Mouse (Mus musculus) kidney, adult 2 months (tissue): ENCODE data around the gene Ccdc54. TPM values are rescaled to one million over a fixed set of nuclear protein-coding genes. Genes with fewer than 3 reads are reported as not detected.

Experiments used
- DNase-seq: peaks from one replicate; pipeline ENCODE4 v3.0.0; 2021
- H3K27ac ChIP-seq: fragments of 200-500 bp; 2 replicates; pipeline ENCODE4 v1.5.1; 2012; ENCODE audit warnings: low read depth, low read length, control low read depth, inconsistent platforms; ENCODE audit not compliant: insufficient read depth
- H3K27me3 ChIP-seq: fragments of 200-500 bp; replicated peaks from 2 replicates; pipeline ENCODE4 v1.6.1; 2012; ENCODE audit warnings: mild to moderate bottlenecking, moderate library complexity, low read length, inconsistent platforms; ENCODE audit not compliant: control insufficient read depth, insufficient read depth
- H3K36me3 ChIP-seq: fragments of 200-500 bp; 2 replicates; pipeline ENCODE4 v1.6.1; 2012; ENCODE audit warnings: mild to moderate bottlenecking, moderate library complexity, low read length, inconsistent platforms; ENCODE audit not compliant: control insufficient read depth, insufficient read depth
- H3K4me1 ChIP-seq: fragments of 200-500 bp; 2 replicates; pipeline ENCODE4 v1.6.1; 2011; ENCODE audit warnings: low read length; ENCODE audit not compliant: control insufficient read depth, insufficient read depth
- H3K4me3 ChIP-seq: fragments of 200-500 bp; 2 replicates; pipeline ENCODE4 v1.5.1; 2011; ENCODE audit warnings: mild to moderate bottlenecking, low read depth, low read length, control low read depth; ENCODE audit not compliant: insufficient read depth
- CTCF ChIP-seq: fragments of 200-500 bp; conservative IDR thresholded peaks from 2 replicates; pipeline ENCODE4 v1.5.1; 2011; ENCODE audit warnings: low read depth, mild to moderate bottlenecking, control low read depth, low read length, moderate library complexity, mixed read lengths; ENCODE audit not compliant: insufficient read depth, insufficient read length
- POLR2A ChIP-seq: fragments of 200-500 bp; IDR thresholded peaks from one replicate; pipeline ENCODE4 v1.6.1; 2011; ENCODE audit warnings: low read depth, low read length, control low read depth
- WGBS: fragments of 180-500 bp; shearing (Covaris S2); methylation state at CpG from one replicate; pipeline ENCODE4 v1.1.7; 2018; 5-methylcytosine and 5-hydroxymethylcytosine counted together
- polyA plus RNA-seq: library from polyadenylated mRNA; depleted of rRNA; stranded (reverse); fragments of >200 nt; gene quantifications from 2 replicates; pipeline ENCODE4 v1.2.3, GENCODE M21; 2012

Gene Ccdc54
- polyA plus RNA-seq, 1 experiment, result not detected

GRCm38 (mm10) chr16:50588191-50588590 is 2.8 kb downstream of the Ccdc54 start:
- WGBS, result 80% methylated on average over 1 of the region's 1 CpGs
- no peak for TF ChIP-seq CTCF
- no peak for TF ChIP-seq POLR2A
- no peak overlapping the region for H3K27ac ChIP-seq

GRCm38 (mm10) chr16:50587139-50587538 is 3.8 kb downstream of the Ccdc54 start:
- no peak for TF ChIP-seq POLR2A
- TF ChIP-seq CTCF, result no peak
- 89% methylated on average over 7 of the region's 7 CpGs for WGBS
- no peak for DNase-seq
- Histone ChIP-seq H3K4me3 (no peak overlapping the region), H3K4me1 (no peaks in the 10 kb centered on the region), H3K36me3 (no peaks in the 10 kb centered on the region), H3K27me3 (no peaks in the 10 kb centered on the region), H3K27ac (no peak overlapping the region)

More at GRCm38 (mm10) chr16:50588191-50588590, 2.8 kb downstream of the Ccdc54 start:
- no peak overlapping the region for H3K4me3 ChIP-seq
- no peaks in the 10 kb centered on the region for H3K4me1 ChIP-seq
- no peak for DNase-seq
- H3K36me3 ChIP-seq, result no peaks in the 10 kb centered on the region
- H3K27me3 ChIP-seq, result no peaks in the 10 kb centered on the region

GRCm38 (mm10) chr16:50578361-50578760 is 12.6 kb downstream of the Ccdc54 start:
- WGBS, result 86% methylated on average over 6 of the region's 6 CpGs
- H3K27ac ChIP-seq, result no peak overlapping the region
- no peaks in the 10 kb centered on the region for H3K4me1 ChIP-seq
- no peaks in the 10 kb centered on the region for H3K27me3 ChIP-seq
- H3K4me3 ChIP-seq, result no peak overlapping the region
- TF ChIP-seq POLR2A (no peak), CTCF (no peak)
- no peaks in the 10 kb centered on the region for H3K36me3 ChIP-seq
- no peak for DNase-seq

DNA sequence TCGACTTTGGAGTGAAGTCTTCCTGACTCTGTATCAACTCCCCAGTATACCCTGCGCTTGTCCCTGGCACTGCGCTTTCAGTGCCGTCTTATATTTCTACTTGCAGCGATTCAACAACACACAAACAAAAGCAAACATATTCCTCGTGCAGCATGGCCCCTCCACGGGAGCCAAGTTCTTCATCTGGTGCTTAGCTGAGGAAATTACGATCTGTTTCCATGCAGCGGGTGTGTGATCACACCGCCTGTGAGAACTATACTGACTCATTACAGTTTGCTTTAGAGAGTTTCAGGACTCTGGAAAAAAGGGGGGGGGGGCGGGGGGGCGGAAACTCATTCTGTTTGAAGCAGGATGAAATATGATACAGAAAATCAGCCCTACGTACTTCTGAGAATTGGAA is 18.4 kb downstream of the Ccdc54 start:
- DNase-seq, result no peak
- Histone ChIP-seq H3K36me3 (no peaks in the 10 kb centered on the region), H3K27me3 (no peaks in the 10 kb centered on the region), H3K4me3 (no peak overlapping the region), H3K4me1 (no peaks in the 10 kb centered on the region), H3K27ac (no peak overlapping the region)
- WGBS, result 52% methylated on average over 13 of the region's 13 CpGs
- TF ChIP-seq POLR2A (no peak), CTCF (no peak)

DNA sequence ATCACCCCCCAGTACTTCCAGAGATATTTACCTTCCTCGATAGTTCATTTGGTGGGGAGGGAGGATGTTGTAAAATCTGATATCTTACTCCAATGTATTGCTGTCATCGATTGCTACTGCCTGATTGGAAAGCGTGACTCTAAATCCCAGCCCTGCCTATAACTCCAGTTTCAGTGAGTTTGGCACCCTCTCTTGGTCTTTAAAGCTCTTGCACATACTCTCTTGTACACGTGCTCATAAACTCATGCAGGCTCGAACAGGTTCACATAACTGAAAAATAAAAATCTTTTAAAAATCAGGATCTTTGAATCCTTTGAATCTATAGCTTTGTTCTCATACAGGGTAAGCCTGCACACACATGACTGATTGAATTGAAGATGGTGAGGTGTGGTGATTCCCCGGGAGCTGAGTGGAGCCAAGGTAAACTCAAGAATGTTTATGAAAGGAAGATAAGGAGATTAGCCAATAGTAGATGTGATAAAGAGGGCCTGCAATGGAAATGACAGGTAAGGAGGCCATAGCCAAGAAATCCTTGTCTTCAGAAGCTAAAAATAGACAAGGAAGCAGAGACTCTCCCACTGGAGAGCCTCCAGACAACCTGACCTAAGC is 31.7 kb downstream of the Ccdc54 start:
- 58% methylated on average over 6 of the region's 6 CpGs for WGBS
- Histone ChIP-seq H3K4me3 (no peak overlapping the region), H3K4me1 (no peaks in the 10 kb centered on the region), H3K27ac (no peak overlapping the region), H3K36me3 (no peaks in the 10 kb centered on the region), H3K27me3 (no peaks in the 10 kb centered on the region)
- TF ChIP-seq POLR2A (no peak), CTCF (no peak)
- no peak for DNase-seq

DNA sequence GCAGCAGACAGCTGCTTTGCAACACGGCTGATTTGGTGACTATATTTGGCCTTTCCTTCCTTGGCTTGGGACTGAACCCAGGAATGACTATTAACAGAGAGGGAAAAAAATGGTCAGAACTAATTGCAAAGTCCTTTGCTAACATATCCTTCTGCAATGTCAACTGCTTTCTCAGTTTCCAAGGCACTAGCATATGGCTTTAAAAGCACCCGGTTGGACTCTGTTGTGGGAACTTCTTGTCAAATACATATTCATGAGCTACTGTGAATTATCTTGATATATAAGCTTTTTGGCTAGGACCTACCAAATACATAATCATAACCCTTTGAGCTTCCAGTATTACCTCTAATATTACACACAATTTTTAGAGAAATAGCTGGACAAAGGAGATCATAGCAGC is 37.1 kb downstream of the Ccdc54 start:
- Histone ChIP-seq H3K4me3 (no peak overlapping the region), H3K36me3 (no peaks in the 10 kb centered on the region), H3K27me3 (no peaks in the 10 kb centered on the region), H3K4me1 (no peaks in the 10 kb centered on the region), H3K27ac (no peak overlapping the region)
- TF ChIP-seq POLR2A (no peak), CTCF (no peak)
- DNase-seq, result no peak
- 76% methylated on average over 2 of the region's 2 CpGs for WGBS

DNA sequence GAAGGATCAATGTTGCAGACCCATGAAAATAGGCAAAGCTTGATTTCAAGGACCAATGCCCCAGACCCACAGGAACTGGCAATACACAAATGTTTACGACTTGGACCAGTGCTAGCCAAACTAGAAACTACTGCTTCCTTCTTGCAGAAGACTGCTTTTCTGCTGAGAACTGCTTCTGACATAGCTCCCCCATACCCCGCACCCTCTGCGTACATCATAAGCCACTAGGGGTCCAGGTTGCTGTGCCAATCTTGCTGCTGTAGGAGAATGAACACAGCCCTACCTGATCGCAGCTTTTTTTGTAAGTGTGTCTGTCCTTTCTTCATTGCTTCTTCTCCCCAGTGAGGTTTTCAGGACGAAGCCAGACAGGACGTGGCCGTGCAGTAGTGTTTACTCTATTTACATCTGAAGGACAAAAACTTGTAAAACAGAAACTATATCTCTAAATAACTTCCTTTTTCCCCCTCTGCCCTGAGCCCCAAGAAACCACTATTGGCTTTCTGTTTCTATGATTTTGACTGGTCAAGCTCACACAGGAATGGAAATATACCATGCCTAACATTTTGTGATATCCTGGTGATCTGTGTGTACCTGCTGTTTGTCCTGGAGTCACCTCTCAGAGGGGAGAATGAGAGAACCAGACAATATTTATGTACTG is 39.0 kb downstream of the Ccdc54 start:
- TF ChIP-seq POLR2A (no peak), CTCF (no peak)
- Histone ChIP-seq H3K27ac (no peak overlapping the region), H3K36me3 (no peaks in the 10 kb centered on the region), H3K4me1 (no peaks in the 10 kb centered on the region), H3K4me3 (no peak overlapping the region), H3K27me3 (no peaks in the 10 kb centered on the region)
- WGBS, result 75% methylated on average over 7 of the region's 7 CpGs
- no peak for DNase-seq

DNA sequence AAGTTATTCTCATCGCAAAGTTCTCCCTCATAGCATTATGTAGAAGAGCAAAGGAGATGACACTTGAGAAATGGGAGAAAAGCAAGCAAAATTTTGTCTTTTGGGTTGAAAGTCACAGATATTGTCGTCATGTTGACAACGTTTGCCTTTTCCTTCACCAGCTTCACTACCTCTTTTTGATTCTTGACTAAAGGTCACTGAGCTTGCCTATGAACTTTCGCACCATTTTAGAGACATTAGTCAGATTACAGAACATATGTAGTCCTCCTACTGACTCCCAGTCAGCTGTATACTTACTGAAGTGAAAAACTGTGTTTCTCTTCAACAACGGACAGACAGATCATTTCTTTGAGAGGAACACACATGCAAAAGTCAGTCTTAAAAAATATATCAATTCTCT is 40.0 kb downstream of the Ccdc54 start:
- DNase-seq, result no peak
- Histone ChIP-seq H3K36me3 (no peaks in the 10 kb centered on the region), H3K27ac (no peak overlapping the region), H3K4me1 (no peaks in the 10 kb centered on the region), H3K4me3 (no peak overlapping the region), H3K27me3 (no peaks in the 10 kb centered on the region)
- no peak for TF ChIP-seq POLR2A
- TF ChIP-seq CTCF, result no peak
- 80% methylated on average over 5 of the region's 5 CpGs for WGBS
